Mouse (Mus musculus) testis, adult 2 months (tissue): Measurements from ENCODE around the gene Vdac1. TPM values are rescaled to one million over a fixed set of nuclear protein-coding genes. Genes with fewer than 3 reads are reported as not detected.
A peak's percentile ranks its signal among the peaks of the same experiment; 100 is the strongest.

ENCODE experiments used
- H3K27ac ChIP-seq: fragments of 200-500 bp; 2 replicates; pipeline ENCODE4 v1.5.1; 2012; ENCODE audit warnings: low read depth, low read length; ENCODE audit not compliant: control insufficient read depth, insufficient read depth
- H3K27me3 ChIP-seq: fragments of 200-500 bp; 2 replicates; pipeline ENCODE4 v1.6.1; 2012; ENCODE audit warnings: mild to moderate bottlenecking, low read length, moderate library complexity; ENCODE audit not compliant: control insufficient read depth, insufficient read depth
- H3K36me3 ChIP-seq: fragments of 200-500 bp; 2 replicates; pipeline ENCODE4 v1.6.1; 2012; ENCODE audit warnings: mild to moderate bottlenecking, low read length; ENCODE audit not compliant: control insufficient read depth, insufficient read depth
- H3K4me1 ChIP-seq: fragments of 200-500 bp; 2 replicates; pipeline ENCODE4 v1.6.1; 2012; ENCODE audit warnings: low read length; ENCODE audit not compliant: control insufficient read depth, insufficient read depth
- H3K4me3 ChIP-seq: fragments of 200-500 bp; 2 replicates; pipeline ENCODE4 v1.5.1; 2012; ENCODE audit warnings: low read depth, mild to moderate bottlenecking, low read length, moderate library complexity, mixed read lengths; ENCODE audit not compliant: control insufficient read depth
- CTCF ChIP-seq: fragments of 200-500 bp; IDR thresholded peaks from 2 replicates; pipeline ENCODE4 v1.5.1; 2012; ENCODE audit warnings: low read depth, mild to moderate bottlenecking, inconsistent platforms, low read length, moderate library complexity; ENCODE audit not compliant: control insufficient read depth, insufficient read depth, insufficient replicate concordance
- POLR2A ChIP-seq: fragments of 200-500 bp; IDR thresholded peaks from 2 replicates; pipeline ENCODE4 v1.6.1; 2012; ENCODE audit warnings: low read depth, mild to moderate bottlenecking, inconsistent platforms, low read length, moderate library complexity; ENCODE audit not compliant: control insufficient read depth
- polyA plus RNA-seq: library from polyadenylated mRNA; depleted of rRNA; stranded (reverse); fragments of >200 nt; gene quantifications from 2 replicates; pipeline ENCODE4 v1.2.3, GENCODE M21; 2012

The Vdac1 gene
- polyA plus RNA-seq, 1 experiment, result 16.7 TPM

DNA sequence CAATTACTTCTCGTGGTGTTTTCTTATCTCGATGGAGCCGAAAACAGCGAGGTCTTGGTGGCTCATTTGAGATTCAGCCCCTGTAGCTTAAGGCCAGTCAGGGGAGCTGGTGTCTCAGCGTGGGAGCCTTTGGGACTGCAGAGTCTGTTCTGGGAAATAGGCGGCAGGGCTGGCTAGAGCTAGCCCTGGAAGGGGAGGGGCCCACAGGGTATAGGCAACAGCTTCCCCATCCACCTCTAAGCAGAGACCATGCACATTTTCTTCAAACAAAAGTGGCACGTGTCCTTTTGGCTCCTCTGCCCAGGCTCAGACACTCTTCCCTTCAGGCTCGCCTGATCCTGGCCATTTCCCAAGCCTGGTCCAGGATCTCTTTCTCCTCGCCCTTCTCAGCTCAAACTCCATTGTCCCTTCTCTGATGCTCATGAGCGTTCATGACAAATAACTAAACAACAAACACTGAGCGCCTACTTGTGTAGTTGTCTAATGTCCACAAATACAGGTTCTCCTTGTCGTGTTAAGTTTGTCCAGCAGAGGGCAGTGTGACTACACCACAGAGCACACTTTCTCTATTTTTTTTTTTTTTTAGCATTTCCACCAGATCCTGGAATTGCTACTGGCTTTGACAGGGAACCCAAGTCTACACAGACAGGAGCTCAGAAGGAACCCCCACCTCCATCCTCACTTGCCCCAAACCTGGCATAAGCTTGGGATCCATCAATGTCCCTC lies 60.6 kb downstream of the Vdac1 start:
- Histone ChIP-seq H3K4me1 (no peaks in the 10 kb centered on the region), H3K36me3 (no peaks in the 10 kb centered on the region), H3K27ac (no peak overlapping the region), H3K27me3 (no peaks in the 10 kb centered on the region), H3K4me3 (no peak overlapping the region)
- TF ChIP-seq POLR2A (no peak), CTCF (peak; percentile 10; the same call in 1 of the 2 replicates)

DNA sequence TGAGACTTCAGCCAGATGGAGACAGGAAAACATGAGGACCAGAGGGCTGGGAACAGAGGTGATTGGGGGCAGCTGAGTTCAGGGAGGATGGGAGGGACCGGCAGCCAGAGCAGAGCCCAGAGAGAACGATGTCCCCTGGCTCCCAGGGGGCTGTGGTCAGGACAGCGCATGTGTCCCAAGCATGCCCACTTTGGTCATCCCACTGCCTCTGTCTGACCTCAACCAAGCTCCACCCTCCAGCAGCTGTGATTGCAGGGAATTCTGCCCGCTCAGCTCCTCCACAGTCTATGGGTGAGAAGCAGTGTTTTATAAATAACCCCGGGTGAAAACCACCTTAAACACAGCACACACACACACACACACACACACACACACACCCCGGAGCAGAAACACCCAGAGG lies 68.8 kb downstream of the Vdac1 start:
- H3K27ac ChIP-seq, result no peak overlapping the region
- TF ChIP-seq CTCF (no peak), POLR2A (no peak)
- H3K4me1 ChIP-seq, result no peaks in the 10 kb centered on the region
- no peaks in the 10 kb centered on the region for H3K36me3 ChIP-seq
- no peaks in the 10 kb centered on the region for H3K27me3 ChIP-seq
- no peak overlapping the region for H3K4me3 ChIP-seq

DNA sequence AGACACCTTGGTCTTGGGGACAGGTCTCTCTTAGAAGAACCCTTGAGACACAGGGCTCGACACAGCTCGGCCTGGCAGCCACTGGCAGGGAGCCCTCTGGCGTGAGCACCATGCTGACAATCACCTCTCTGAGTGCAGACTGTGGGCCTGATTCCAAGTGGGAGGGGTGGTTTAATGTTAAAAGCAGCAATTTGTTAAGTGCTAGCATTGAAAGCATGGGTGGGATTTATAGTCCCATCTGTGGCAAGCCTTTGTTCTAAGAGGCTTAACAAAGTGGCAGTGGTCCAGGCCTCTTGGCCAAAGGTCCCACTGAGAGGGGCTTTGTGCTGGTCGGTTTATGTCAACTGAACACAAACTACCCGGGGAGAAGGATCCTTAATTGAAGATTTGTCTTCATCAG lies 70.9 kb downstream of the Vdac1 start:
- no peak overlapping the region for H3K4me3 ChIP-seq
- no peaks in the 10 kb centered on the region for H3K4me1 ChIP-seq
- H3K27ac ChIP-seq, result no peak overlapping the region
- no peaks in the 10 kb centered on the region for H3K27me3 ChIP-seq
- no peaks in the 10 kb centered on the region for H3K36me3 ChIP-seq
- no peak for TF ChIP-seq POLR2A
- TF ChIP-seq CTCF, result no peak

DNA sequence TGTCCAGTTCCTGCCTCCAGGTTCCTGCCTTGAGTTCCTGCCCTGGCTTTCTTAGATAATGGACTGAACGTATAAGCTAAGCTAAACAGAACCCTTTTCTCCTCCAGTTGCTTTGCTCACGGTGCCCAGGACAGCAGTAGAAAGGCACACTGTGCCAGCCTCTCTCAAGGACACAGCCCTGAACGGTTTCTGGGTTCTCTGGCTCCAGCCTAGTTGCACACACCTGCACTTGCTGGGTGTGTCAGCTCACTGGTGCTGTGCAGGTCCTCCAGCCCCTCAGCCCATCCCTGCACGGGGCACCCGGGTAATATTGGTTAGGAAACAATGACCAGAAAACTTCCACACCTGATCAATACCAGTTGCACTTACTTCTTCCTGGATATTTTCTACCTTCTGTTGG lies 71.5 kb downstream of the Vdac1 start:
- Histone ChIP-seq H3K4me1 (no peaks in the 10 kb centered on the region), H3K27ac (no peak overlapping the region), H3K36me3 (no peaks in the 10 kb centered on the region), H3K27me3 (no peaks in the 10 kb centered on the region), H3K4me3 (no peak overlapping the region)
- TF ChIP-seq POLR2A (no peak), CTCF (no peak)

DNA sequence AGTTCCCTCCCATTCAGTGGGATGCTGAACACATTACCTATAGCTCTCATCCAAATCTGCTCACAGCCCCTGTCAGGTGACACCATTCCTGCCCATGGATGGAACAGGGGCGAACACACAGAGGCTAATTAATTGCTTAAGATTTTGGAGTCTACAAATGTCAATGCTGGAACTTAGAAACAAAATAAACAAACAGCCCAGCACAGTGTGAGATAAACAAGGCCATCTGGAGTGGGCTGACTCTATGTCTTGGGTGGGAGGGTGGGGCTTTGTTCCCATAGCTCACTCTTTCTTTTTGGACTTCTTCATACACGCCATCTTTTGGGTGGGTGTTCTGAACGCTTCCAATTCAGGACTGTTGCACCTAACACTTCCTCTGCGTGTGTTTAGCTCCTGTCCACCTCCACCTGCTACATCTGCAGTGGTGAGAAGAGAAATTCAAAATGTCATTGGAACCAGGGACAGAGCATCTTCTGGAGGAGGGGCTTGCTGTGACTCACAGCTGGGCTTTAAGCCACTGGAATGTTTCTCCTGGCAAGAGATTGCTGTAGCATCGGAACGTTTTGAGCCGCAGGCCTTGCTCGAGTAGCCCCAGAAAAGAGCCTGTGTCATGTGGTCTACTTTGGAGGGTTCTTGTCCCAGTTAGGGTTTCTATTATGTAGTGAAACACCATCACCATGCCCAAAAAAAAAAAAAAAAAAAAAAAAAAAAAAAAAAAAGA lies 72.6 kb downstream of the Vdac1 start:
- Histone ChIP-seq H3K36me3 (no peaks in the 10 kb centered on the region), H3K4me3 (no peak overlapping the region), H3K27ac (no peak overlapping the region), H3K4me1 (no peaks in the 10 kb centered on the region), H3K27me3 (no peaks in the 10 kb centered on the region)
- TF ChIP-seq CTCF, result no peak
- no peak for TF ChIP-seq POLR2A

DNA sequence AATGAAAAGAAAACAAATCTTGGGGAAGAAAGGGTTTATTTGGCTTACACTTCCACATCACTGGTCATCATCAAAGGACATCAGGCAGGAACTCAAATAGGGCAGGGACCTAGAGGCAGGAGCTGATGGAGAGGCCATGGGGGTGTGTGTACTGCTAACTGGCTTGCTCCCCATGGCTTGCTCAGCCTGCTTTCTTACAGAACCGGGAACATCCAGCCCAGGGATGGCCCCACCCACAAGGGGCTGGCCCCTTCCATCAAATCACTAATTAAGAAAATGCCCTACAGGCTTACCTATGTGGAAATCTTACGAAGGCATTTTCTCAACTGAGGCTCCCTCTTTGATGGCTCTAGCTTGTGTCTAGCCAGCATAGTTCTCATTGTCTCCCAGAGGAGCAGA lies 73.1 kb downstream of the Vdac1 start:
- no peaks in the 10 kb centered on the region for H3K4me1 ChIP-seq
- no peaks in the 10 kb centered on the region for H3K27me3 ChIP-seq
- H3K36me3 ChIP-seq, result no peaks in the 10 kb centered on the region
- TF ChIP-seq CTCF (no peak), POLR2A (no peak)
- H3K27ac ChIP-seq, result no peak overlapping the region
- H3K4me3 ChIP-seq, result no peak overlapping the region

DNA sequence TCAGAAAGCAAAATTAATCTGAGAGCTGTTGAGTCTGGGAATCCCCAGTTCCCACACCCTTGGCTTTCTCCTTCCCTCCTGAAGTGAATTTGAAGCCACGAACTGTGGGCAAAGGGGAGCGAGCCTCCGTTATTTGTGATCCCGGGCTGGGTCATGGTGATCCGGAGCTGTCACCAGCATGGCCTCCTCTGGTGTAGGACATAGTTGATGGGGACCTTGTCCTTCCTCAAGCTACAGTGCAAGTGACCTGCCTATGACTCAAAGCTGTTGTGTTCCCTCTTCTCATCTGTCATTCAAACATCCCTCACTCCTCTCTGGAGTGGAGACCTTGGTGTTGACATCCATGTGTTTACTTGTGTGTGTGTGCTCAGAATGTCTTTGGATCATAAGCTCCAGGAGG lies 74.8 kb downstream of the Vdac1 start:
- Histone ChIP-seq H3K4me1 (no peaks in the 10 kb centered on the region), H3K27me3 (no peaks in the 10 kb centered on the region), H3K36me3 (no peaks in the 10 kb centered on the region), H3K4me3 (no peak overlapping the region), H3K27ac (no peak overlapping the region)
- TF ChIP-seq POLR2A (no peak), CTCF (no peak)
